Comparison of ENCODE assay signal across 8 mouse cellular contexts in genomic region chr6:91684474-91684829, GRCm38 (mm10). TPM values are rescaled to one million over a fixed set of nuclear protein-coding genes. Genes with fewer than 3 reads are reported as not detected.
DNase-seq lines count a peak whose midpoint lies in the region; ATAC-seq and TF ChIP-seq lines count a peak whose summit lies in the region.

No protein-coding gene starts in this region.

- no peaks in the 10 kb centered on the region for H3K9me3 ChIP-seq in heart, postnatal 0 days (replicated peaks; ENCODE audit: control insufficient read depth, low read length)
- H3K9me3 ChIP-seq in liver, embryonic 13.5 days (replicated peaks) = no peaks in the 10 kb centered on the region

- no peak for TF ChIP-seq CTCF in heart, postnatal 0 days (IDR thresholded peaks at IDR 0.05; ENCODE audit: low read depth)
- TF ChIP-seq CTCF in olfactory bulb, adult 2 months (IDR thresholded peaks at IDR 0.05; ENCODE audit: insufficient read depth, low read depth, low read length) = no peak

- peaks cover 33% of the 10 kb centered on the region for H3K4me1 ChIP-seq in heart, postnatal 0 days (ENCODE audit: control insufficient read depth, insufficient read depth)
- peaks cover 70% of the 10 kb centered on the region for H3K4me1 ChIP-seq in liver, embryonic 13.5 days (replicated peaks)
- H3K4me1 ChIP-seq in olfactory bulb, adult 2 months (ENCODE audit: control insufficient read depth, insufficient read depth, low read length) = peaks cover 25% of the 10 kb centered on the region

- H3K9ac ChIP-seq in heart, postnatal 0 days (replicated peaks; ENCODE audit: low read depth, low read length) = peak overlapping the region; percentile 92
- H3K9ac ChIP-seq in liver, embryonic 13.5 days = peak overlapping the region; percentile 93

- no peaks in the 10 kb centered on the region for H3K36me3 ChIP-seq in heart, postnatal 0 days (replicated peaks; ENCODE audit: control insufficient read depth, insufficient read depth, low read length)
- no peaks in the 10 kb centered on the region for H3K36me3 ChIP-seq in liver, embryonic 13.5 days

- peak overlapping the region; percentile 93 for H3K4me2 ChIP-seq in heart, postnatal 0 days (ENCODE audit: low read depth, low read length)
- H3K4me2 ChIP-seq in liver, embryonic 13.5 days = peak overlapping the region; percentile 99

- WGBS in heart, postnatal 0 days = 5% methylated on average over 11 of the region's 13 CpGs
- WGBS in liver, embryonic 13.5 days (ENCODE audit: insufficient replicate concordance) = 0% methylated on average over 10 of the region's 13 CpGs
- under 1% methylated on average over 13 of the region's 13 CpGs for WGBS in olfactory bulb, adult 2 months

- intact Hi-C loops in left cerebral cortex, postnatal 14 days (cut with DNase I) = loop anchor here (5.0 to 10.0 kb wide), 2 partner anchors 50 to 157 kb away; no protein-coding TSS in a partner anchor
- intact Hi-C loops in left cerebral cortex, postnatal 4 days (cut with DNase I) = no loop called here

- H3K27me3 ChIP-seq in heart, postnatal 0 days (ENCODE audit: control insufficient read depth, insufficient read depth, low read length) = no peaks in the 10 kb centered on the region
- no peaks in the 10 kb centered on the region for H3K27me3 ChIP-seq in liver, embryonic 13.5 days

- peak overlapping the region; percentile 93 for H3K4me3 ChIP-seq in heart, postnatal 0 days (ENCODE audit: low read depth, low read length)
- H3K4me3 ChIP-seq in liver, embryonic 13.5 days (replicated peaks) = peak overlapping the region; percentile 87
- peak overlapping the region; percentile 94 for H3K4me3 ChIP-seq in olfactory bulb, adult 2 months (ENCODE audit: insufficient read depth, low read depth, low read length)

- no peak for TF ChIP-seq EP300 in heart, postnatal 0 days (IDR thresholded peaks at IDR 0.05; ENCODE audit: low read depth)

- no peak for TF ChIP-seq POLR2A in olfactory bulb, adult 2 months (IDR thresholded peaks at IDR 0.05; ENCODE audit: insufficient read depth, low read depth, low read length)

- peak; percentile 42 to 67 for DNase-seq in left cerebral cortex, postnatal 14 days (ENCODE audit: low spot score in 2 of 2)
- DNase-seq in left cerebral cortex, postnatal 4 days = no peak
- DNase-seq in c-Kit-positive CD71-positive TER-119-positive erythroid progenitor cells, embryonic 14.5 days (ENCODE audit: low spot score) = peak; percentile 29
- DNase-seq in heart, postnatal 0 days (ENCODE audit: low spot score) = no peak
- no peak for DNase-seq in liver, embryonic 13.5 days
- no peak for DNase-seq in frontal cortex, adult 2 months (ENCODE audit: extremely low spot score in 1 of 2, low spot score in 1 of 2)
- DNase-seq in adrenal gland, adult 18-20 months (ENCODE audit: low spot score in 2 of 2) = no peak

- peak overlapping the region; percentile 91 for H3K27ac ChIP-seq in heart, postnatal 0 days (ENCODE audit: low read depth)
- H3K27ac ChIP-seq in liver, embryonic 13.5 days = peak overlapping the region; percentile 91
- peak overlapping the region; percentile 95 for H3K27ac ChIP-seq in olfactory bulb, adult 2 months (ENCODE audit: insufficient read depth, low read depth, low read length)

- ATAC-seq in heart, postnatal 0 days (ENCODE audit: insufficient read depth, low read depth) = peak; percentile 10; the same call in 1 of the 2 replicates
- peak; percentile 48 for ATAC-seq in liver, embryonic 13.5 days (ENCODE audit: low read depth)

RNA-seq across cellular contexts. Expression of gene Slc6a6, which starts 0.6 kb away (rescaled TPM):
- total RNA-seq in left cerebral cortex, postnatal 14 days (2021) = 100 to 1,000 TPM; 159 to 165 TPM
- total RNA-seq in left cerebral cortex, postnatal 4 days (2021) = 100 to 1,000 TPM; 214 to 227 TPM
- total RNA-seq in heart, postnatal 0 days (2014; rRNA removed; ENCODE audit: low replicate concordance) = 95.3 and 149 TPM in 2 replicates
- polyA plus RNA-seq in heart, postnatal 0 days (2015; fragmentation: Nextera tagmentation; extraction: Ambion mirVana) = 87.4 and 116 TPM in 2 replicates
- polyA plus RNA-seq in liver, embryonic 13.5 days (2015; fragmentation: Nextera tagmentation; extraction: Ambion mirVana) = 21.7 and 23.3 TPM in 2 replicates
- polyA plus RNA-seq in olfactory bulb, adult 2 months (2012; ENCODE audit: insufficient read depth, insufficient read length, low replicate concordance, missing spikeins) = 322 TPM in 1 of 2 replicates, not detected in the other
- polyA plus RNA-seq in frontal cortex, adult 2 months (2012; rRNA removed) = 109 and 123 TPM in 2 replicates
- 100 to 1,000 TPM; 209 to 474 TPM for total RNA-seq in adrenal gland, adult 18-20 months (2021)

Comparison
In these comparisons a context has a peak if more than half of its experiments do, and no peak if none do; other contexts are left out.
1. DNase-seq: peak in left cerebral cortex, postnatal 14 days (2 of 2) and c-Kit-positive CD71-positive TER-119-positive erythroid progenitor cells, embryonic 14.5 days (single experiment); none in left cerebral cortex, postnatal 4 days (single experiment), heart, postnatal 0 days (single experiment), liver, embryonic 13.5 days (single experiment), frontal cortex, adult 2 months (0 of 2) and adrenal gland, adult 18-20 months (0 of 2).
2. Peak in every context shown above with its lines, with median percentiles within 50 percentile points of each other: H3K27ac ChIP-seq and H3K4me3 ChIP-seq.